Mouse (Mus musculus): ENCODE results near the gene Kifc3.

GRCm38 (mm10) chr8:95181850-95182249, 20.8 kb downstream of the Kifc3 start:
- TF ChIP-seq CTCF (IDR thresholded peaks at IDR 0.05; ENCODE audit: control insufficient read depth, insufficient read depth, insufficient replicate concordance, low read depth, low read length), result no peak
- no peak for TF ChIP-seq POLR2A (IDR thresholded peaks at IDR 0.05; ENCODE audit: control insufficient read depth, low read depth, low read length)

Data from testis, adult 2 months (tissue).